Mouse (Mus musculus) thymus, adult 2 months (tissue): Measurements from ENCODE around the gene Mast1. TPM values are rescaled to one million over a fixed set of nuclear protein-coding genes. Genes with fewer than 3 reads are reported as not detected.

Experiments used
- DNase-seq: peaks from one replicate; pipeline ENCODE4 v3.0.0; 2021
- H3K27ac ChIP-seq: fragments of 200-500 bp; 2 replicates; pipeline ENCODE4 v1.5.1; 2012; ENCODE audit warnings: low read length, control low read depth; ENCODE audit not compliant: control insufficient read depth, insufficient read depth
- H3K27me3 ChIP-seq: fragments of 200-500 bp; 2 replicates; pipeline ENCODE4 v1.6.1; 2012; ENCODE audit warnings: mild to moderate bottlenecking, low read length, moderate library complexity, mixed read lengths; ENCODE audit not compliant: control insufficient read depth, insufficient read depth
- H3K36me3 ChIP-seq: fragments of 200-500 bp; 2 replicates; pipeline ENCODE4 v1.6.1; 2012; ENCODE audit warnings: mild to moderate bottlenecking, low read length, moderate library complexity; ENCODE audit not compliant: control insufficient read depth, insufficient read depth
- H3K4me1 ChIP-seq: fragments of 200-500 bp; replicated peaks from 2 replicates; pipeline ENCODE4 v1.6.1; 2012; ENCODE audit warnings: low read length; ENCODE audit not compliant: control insufficient read depth, insufficient read depth
- H3K4me3 ChIP-seq: fragments of 200-500 bp; 2 replicates; pipeline ENCODE4 v1.5.1; 2012; ENCODE audit warnings: mild to moderate bottlenecking, low read length, control low read depth, moderate library complexity; ENCODE audit not compliant: control insufficient read depth, insufficient read depth
- CTCF ChIP-seq: fragments of 200-500 bp; IDR thresholded peaks from 2 replicates; pipeline ENCODE4 v1.5.1; 2012; ENCODE audit warnings: mild to moderate bottlenecking, control low read depth, low read length, moderate library complexity, borderline replicate concordance; ENCODE audit not compliant: control insufficient read depth, poor library complexity, insufficient read depth; ENCODE audit errors: extremely low read depth
- POLR2A ChIP-seq: fragments of 200-500 bp; IDR thresholded peaks from 2 replicates; pipeline ENCODE4 v1.6.1; 2012; ENCODE audit warnings: mild to moderate bottlenecking, low read length, control low read depth, moderate library complexity; ENCODE audit not compliant: control insufficient read depth, poor library complexity, insufficient read depth; ENCODE audit errors: extremely low read depth
- WGBS: fragments of 180-500 bp; shearing (Covaris S2); methylation state at CpG from one replicate; pipeline ENCODE4 v1.1.7; 2018; 5-methylcytosine and 5-hydroxymethylcytosine counted together
- polyA plus RNA-seq: library from polyadenylated mRNA; depleted of rRNA; stranded (reverse); fragments of >200 nt; gene quantifications from 2 replicates; pipeline ENCODE4 v1.2.3, GENCODE M21; 2012

Gene Mast1
- polyA plus RNA-seq, 1 experiment = 0.35 TPM

DNA sequence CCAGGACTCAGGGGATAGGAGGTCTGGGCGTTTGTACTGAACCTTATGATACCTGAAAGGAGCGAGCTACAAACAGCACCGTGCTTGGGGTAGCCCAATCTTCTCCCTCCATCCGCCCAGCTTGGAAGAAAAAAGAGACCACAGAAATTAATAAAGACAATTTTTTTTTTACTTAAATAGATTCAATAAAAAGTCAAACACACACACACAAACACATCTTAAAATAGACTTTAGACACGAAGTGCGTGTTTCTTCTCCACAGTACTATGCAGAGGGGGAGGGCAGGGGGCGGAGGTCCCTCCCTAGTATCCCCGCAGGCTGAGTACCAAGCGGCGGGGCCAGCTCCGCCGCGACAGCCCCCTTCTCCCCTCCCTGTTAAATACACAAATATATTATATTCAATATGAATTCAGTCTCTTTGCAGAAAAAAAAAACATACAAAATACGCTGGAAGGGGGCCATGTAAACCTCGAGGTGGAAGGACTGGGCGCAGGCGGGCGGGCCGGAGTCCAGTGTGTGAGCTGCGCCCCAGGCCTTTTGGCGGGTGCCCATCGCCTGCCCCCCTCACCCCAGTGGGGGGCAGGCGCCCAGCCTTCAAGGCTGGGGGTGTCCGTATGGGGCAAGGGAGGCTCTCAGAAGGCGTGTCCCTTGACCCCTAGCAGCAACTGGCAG is 39.7 kb upstream of the Mast1 start:
- 1% methylated on average over 25 of the region's 25 CpGs for WGBS
- no peak for DNase-seq
- Histone ChIP-seq H3K4me3 (peak overlapping the region; percentile 79), H3K27me3 (no peaks in the 10 kb centered on the region), H3K4me1 (peaks cover 27% of the 10 kb centered on the region), H3K36me3 (no peaks in the 10 kb centered on the region), H3K27ac (peak overlapping the region; percentile 79)
- no peak for TF ChIP-seq POLR2A
- TF ChIP-seq CTCF = 0 out of 2 replicates have a peak, but pooled peaks have one; percentile 14

DNA sequence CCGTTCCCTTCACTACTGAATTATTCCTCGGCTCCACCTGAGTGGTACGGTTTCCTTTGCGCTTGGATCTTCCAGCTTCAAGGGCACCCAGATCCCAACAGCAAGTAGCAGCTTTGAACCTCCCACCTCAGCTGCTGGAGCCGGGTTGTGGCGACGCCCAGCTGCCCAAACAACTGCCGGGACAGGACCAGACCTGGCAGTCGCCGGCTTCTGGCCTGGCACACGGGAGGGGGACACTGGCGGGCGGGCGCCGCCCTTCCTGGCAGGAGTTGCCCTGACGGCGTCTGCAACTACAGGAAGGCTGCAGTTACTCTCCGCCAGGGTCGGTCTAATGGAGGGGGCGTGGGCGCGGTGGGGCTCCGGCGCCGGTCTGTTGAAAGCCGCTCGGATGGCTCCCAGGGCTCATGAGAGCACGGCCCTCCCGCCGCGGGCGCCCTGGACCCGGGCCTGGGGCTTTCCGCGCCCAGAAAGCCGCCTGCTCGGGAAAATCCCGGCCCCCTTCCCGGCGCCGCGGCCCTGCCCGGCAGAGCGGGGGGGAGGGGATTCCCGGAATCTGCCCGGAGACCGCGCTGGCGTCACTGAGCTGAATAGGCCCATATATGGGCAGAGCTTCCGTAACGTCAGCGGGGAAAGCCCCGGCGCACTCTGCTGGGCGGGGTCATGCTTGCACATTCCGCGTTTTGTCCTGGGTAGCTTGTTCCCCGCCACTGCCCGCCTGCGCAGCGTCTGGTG is 39.0 kb upstream of the Mast1 start:
- H3K4me3 ChIP-seq = peak overlapping the region; percentile 79
- TF ChIP-seq POLR2A = peak; percentile 44; the same call in 1 of the 2 replicates
- 0 out of 2 replicates have a peak, but pooled peaks have one; percentile 8 for TF ChIP-seq CTCF
- H3K36me3 ChIP-seq = no peaks in the 10 kb centered on the region
- H3K4me1 ChIP-seq = peaks cover 24% of the 10 kb centered on the region
- peak; percentile 95 for DNase-seq
- no peaks in the 10 kb centered on the region for H3K27me3 ChIP-seq
- WGBS = 2% methylated on average over 61 of the region's 61 CpGs
- peak overlapping the region; percentile 79 for H3K27ac ChIP-seq

- Histone ChIP-seq H3K27ac (no peak overlapping the region; the same call in 1 of the 2 replicates), H3K36me3 (no peaks in the 10 kb centered on the region), H3K4me3 (no peak overlapping the region), H3K4me1 (peaks cover 20% of the 10 kb centered on the region), H3K27me3 (no peaks in the 10 kb centered on the region)
- 38% methylated on average over 7 of the region's 7 CpGs for WGBS
- TF ChIP-seq CTCF = peak; percentile 26; the same call in 1 of the 2 replicates
- TF ChIP-seq POLR2A = no peak
- peak; percentile 84 for DNase-seq
These were observed 38.3 kb upstream of the Mast1 start for GRCm38 (mm10) chr8:84975434-84975833.

DNA sequence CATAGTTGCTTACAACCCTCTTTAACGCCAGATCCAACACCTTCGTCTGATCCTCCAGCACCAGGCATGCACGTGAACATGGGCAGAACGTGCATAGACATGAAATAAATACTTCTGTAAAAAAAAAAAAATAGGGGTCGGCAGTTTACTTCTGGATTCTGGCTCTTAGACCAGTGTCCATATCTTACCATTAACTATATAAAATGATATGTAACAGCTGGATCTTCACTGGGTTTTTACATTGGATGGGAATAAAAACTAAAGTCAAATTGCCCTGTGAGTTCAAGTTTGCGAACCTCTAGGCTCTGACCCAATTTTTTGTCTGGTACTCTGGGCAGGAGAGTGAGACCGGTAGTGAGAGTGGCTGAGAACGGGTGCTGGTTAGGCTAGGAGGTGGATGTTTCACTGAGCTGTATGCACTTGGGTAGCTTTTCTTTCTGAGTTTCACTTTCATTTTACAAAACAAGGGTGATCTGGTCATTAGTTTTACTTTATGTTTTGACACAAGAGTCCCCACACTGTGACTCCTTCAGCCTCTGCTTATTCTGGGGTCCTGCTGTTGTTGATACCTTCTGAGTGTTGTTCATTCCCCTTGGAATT is 37.5 kb upstream of the Mast1 start:
- H3K27me3 ChIP-seq = no peaks in the 10 kb centered on the region
- H3K4me3 ChIP-seq = no peak overlapping the region
- no peak overlapping the region for H3K27ac ChIP-seq
- H3K4me1 ChIP-seq = peaks cover 17% of the 10 kb centered on the region
- H3K36me3 ChIP-seq = no peaks in the 10 kb centered on the region
- DNase-seq = no peak
- WGBS = 69% methylated on average over 8 of the region's 8 CpGs
- TF ChIP-seq CTCF = no peak
- no peak for TF ChIP-seq POLR2A

GRCm38 (mm10) chr8:84973803-84974542 is 36.8 kb upstream of the Mast1 start:
- H3K27ac ChIP-seq = no peak overlapping the region
- WGBS = 82% methylated on average over 4 of the region's 4 CpGs
- H3K36me3 ChIP-seq = no peaks in the 10 kb centered on the region
- no peak overlapping the region for H3K4me3 ChIP-seq
- peaks cover 15% of the 10 kb centered on the region for H3K4me1 ChIP-seq
- H3K27me3 ChIP-seq = no peaks in the 10 kb centered on the region
- TF ChIP-seq CTCF (no peak), POLR2A (no peak)
- peak; percentile 54 for DNase-seq

DNA sequence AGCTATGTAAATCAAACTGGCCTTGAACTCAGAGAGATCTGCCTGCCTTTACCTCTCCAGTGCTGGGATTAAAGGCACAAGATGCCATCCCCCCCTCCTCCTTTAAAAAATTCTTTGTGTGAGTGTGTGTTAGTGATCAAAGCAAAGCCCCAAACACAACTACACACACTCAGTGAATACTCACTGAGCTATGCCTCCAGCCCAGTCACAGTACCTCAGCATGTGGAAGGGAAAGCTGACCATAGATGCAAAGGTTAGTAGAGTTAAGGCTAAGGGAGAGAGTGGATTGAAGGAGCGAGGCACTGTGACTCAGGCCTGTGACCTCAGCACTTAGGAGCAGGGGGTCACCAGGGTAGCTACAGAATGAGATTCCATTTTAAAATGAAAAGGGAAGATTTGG is 35.9 kb upstream of the Mast1 start:
- Histone ChIP-seq H3K4me3 (no peak overlapping the region), H3K36me3 (no peaks in the 10 kb centered on the region), H3K27ac (no peak overlapping the region), H3K27me3 (no peaks in the 10 kb centered on the region), H3K4me1 (peaks cover 18% of the 10 kb centered on the region)
- TF ChIP-seq POLR2A = no peak
- 100% methylated on average over 1 of the region's 1 CpGs for WGBS
- no peak for DNase-seq
